Mouse (Mus musculus) colon, adult 2 months (tissue): ENCODE results near the gene Mtmr14. TPM values are rescaled to one million over a fixed set of nuclear protein-coding genes. Genes with fewer than 3 reads are reported as not detected.

Source experiments
- polyA plus RNA-seq: library from polyadenylated mRNA; depleted of rRNA; stranded (reverse); fragments of >200 nt; gene quantifications from 2 replicates; pipeline ENCODE4 v1.2.3, GENCODE M21; 2012; rRNA removed

The Mtmr14 gene
- polyA plus RNA-seq, result 49.7 and 54.9 TPM in 2 replicates

DNA sequence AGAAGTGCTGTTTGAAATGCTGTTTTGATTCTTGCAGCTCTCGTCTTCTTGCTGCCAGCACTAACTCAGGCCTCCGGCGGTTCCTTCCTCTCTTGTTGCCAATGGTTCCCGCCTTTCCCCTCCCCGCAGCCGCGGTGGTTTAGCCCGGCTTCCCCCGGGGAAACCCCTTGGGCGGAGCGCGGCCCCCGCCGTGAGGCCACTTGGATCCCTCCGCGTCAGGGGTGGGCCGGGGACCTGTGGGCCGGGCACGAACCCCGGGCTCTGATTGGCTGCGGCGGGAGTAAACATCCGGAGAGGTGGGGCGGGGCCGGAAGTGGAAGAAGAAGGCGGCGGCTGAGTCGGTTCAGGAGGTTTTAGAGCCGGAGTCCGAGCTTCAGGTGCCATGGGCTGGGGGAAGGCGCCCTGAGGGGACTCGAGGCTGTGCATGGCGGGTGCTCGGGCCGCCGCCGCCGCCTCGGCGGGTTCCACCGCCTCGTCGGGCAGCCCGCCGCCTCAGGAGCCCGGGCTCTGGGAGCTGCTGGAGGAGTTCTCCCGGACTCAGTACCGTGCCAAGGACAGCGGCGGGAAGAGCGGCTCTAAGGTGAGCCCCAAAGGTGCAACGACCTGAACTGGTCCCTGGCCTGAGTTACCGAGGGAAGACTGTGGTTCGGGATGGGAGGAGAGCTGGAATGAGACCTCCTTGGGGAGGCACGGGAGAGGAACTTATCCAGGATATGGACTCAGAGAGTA lies at the start of gene Mtmr14:
Mtmr14 (plus strand) TSS at position 302 of the 729 bp plus-strand sequence.

DNA sequence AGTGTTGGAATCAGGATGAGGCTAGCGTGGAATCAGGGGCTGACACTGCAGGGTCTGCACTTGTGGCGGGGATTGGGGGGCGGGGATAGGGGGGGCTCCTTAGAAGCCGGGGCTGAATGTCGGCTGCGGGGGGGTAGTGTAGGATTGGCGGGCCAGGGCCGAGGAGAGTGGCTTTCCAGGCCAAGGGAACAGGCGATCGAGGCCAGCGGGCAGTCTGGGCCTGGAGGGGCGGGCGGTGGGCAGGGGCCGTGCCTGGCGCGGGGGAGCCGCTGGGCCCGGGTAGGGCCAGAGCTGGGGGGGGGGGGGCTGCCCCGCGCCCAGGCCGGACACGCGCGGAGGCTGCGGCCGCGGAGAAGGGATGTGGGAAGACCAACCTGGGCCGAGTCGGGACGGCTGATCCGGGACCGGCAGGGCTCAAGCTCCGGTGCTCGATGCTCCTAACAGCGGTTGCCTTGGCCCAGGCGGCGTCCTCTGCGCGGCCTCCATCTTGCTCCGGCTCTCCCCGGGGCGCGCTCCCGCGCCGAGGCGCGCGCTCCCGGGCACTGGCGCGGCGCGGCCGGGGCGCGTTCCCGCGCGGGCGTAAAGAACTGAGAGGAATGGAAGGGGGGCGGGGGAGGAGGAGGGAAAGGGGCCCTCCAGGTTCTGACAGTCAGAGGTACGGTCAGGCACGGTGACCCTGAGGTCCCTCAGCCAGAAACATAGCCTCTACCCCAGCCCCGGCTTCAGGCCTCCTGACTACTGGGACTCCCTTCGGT lies 42.6 kb upstream of the Mtmr14 start, which contains the start of gene Lhfpl4:
Lhfpl4 (minus strand) TSS at position 544 of the 755 bp plus-strand sequence.

DNA sequence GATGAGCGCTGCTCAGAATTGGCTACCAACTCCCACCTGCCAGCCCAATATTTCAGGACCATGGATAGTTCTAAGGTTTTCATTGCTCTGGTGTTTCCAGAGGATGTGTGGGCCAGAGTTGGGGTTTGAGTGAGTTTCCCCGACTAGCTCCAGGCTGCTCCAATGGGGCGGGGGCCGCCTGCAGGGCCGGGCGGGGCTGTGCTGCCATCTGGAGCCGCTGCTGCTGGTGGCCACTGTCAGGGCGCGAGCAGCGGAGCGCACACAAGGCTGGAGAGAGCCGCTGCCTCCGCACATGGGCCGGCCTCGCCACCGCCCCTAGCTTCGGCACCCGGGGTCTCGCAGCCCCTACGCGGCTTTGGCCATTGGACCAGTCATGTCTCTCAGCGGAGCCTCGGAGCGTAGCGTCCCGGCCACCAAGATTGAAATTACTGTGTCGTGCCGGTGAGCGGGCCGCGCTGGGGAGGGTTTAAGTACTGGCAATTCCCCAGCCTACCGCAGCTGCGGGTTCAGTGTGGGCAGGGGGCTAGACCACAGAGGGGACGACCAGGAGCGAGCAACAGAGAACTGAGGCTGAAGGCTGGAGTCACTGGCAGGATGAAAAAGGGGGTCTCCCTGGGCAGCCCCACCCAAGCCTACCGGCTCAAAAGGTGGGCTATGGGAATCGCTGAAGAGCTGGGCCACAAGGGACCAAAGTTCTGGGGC lies 44.6 kb downstream of the Mtmr14 start, which contains the start of gene Cpne9:
Cpne9 (plus strand) TSS at position 207 of the 702 bp plus-strand sequence.

DNA sequence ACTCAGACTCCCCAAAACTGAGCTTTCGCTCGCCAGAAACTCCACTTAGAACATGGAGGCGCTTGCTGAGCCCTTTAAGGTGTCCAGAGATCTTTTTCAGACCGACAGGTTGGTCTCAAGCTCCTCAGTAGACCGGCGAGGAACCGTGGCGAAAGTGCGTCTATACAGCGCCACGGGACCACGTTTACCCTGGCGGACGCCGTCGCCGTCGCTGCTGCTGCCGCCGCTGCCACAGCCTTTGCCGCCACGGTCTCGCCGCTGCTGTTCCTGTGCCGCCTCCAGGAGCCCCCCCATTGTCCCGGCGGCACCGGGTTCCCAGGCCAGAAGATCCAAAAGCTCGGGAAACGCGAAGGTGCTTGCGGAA lies 69.3 kb downstream of the Mtmr14 start, which contains the start of gene Brpf1:
Brpf1 (plus strand) TSS at position 152 of the 364 bp plus-strand sequence.

DNA sequence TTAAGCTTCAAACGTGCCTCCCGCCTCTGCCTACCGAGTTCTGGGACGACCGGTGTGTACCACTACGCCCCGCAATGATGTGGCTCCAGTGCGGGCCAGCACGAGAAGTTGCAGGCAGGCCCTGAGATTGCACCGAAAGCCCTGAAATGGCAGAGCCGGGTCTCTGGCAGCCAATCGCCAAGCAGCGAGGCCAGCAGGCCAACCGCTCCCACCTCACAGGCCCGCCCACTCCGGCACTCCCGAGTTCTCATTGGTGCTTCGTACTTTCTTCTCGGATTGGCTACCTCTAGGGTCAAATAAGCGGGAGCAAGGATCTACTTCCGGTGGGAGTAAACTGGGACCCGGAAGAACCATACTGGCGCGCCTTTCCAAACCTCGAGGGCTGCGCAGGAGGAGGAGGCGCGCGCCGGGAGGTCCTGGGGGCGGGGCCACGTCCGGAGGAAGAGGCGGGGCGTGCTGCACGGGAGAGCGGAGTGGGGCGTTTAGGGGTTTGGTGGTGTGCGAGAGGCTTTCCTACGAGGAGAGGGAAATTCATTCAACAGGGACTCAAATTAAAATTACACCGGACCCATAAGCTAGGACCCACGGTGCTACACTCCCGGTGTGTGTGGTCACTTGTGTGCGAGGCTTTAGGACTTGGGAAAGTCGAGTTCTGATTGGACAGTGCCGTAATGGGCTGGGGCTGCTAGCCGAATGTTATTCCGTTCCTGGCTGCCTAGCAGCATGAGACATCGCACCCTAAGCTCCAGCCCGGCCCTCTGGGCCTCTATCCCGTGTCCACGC lies 89.1 kb downstream of the Mtmr14 start, which contains the start of gene Ogg1:
Ogg1 (plus strand) TSS at position 440 of the 783 bp plus-strand sequence.

Other genes starting within 250 kb of the Mtmr14 start
- 5.5 and 6.9 TPM in 2 replicates for gene Thumpd3, start 191.6 kb upstream of the Mtmr14 start, polyA plus RNA-seq
- gene Setd5, start 160.5 kb upstream of the Mtmr14 start, polyA plus RNA-seq, result 37.6 and 53.3 TPM in 2 replicates
- 0.69 and 0.83 TPM in 2 replicates for gene Lhfpl4, start 42.5 kb upstream of the Mtmr14 start, polyA plus RNA-seq
- not detected in 2 replicates for gene Cpne9, start 44.5 kb downstream of the Mtmr14 start, polyA plus RNA-seq
- gene Brpf1, start 69.3 kb downstream of the Mtmr14 start, polyA plus RNA-seq, result 18.4 and 20.7 TPM in 2 replicates
- 15.0 and 17.0 TPM in 2 replicates for gene Ogg1, start 89.1 kb downstream of the Mtmr14 start, polyA plus RNA-seq
- gene Camk1, start 106.1 kb downstream of the Mtmr14 start, polyA plus RNA-seq, result 51.0 and 52.5 TPM in 2 replicates
- gene Tada3, start 140.0 kb downstream of the Mtmr14 start, polyA plus RNA-seq, result 27.3 and 28.2 TPM in 2 replicates
- 93.9 and 95.9 TPM in 2 replicates for gene Arpc4, start 140.3 kb downstream of the Mtmr14 start, polyA plus RNA-seq
- gene Ttll3, start 151.4 kb downstream of the Mtmr14 start, polyA plus RNA-seq, result 13.7 and 17.6 TPM in 2 replicates
- gene Rpusd3, start 181.5 kb downstream of the Mtmr14 start, polyA plus RNA-seq, result 60.5 and 82.9 TPM in 2 replicates
- gene Cidec, start 197.9 kb downstream of the Mtmr14 start, polyA plus RNA-seq, result 36.2 and 51.7 TPM in 2 replicates
- gene Jagn1, start 204.7 kb downstream of the Mtmr14 start, polyA plus RNA-seq, result 40.7 and 52.2 TPM in 2 replicates
- gene Il17re, start 220.6 kb downstream of the Mtmr14 start, polyA plus RNA-seq, result 65.1 and 72.6 TPM in 2 replicates
- gene Il17rc, start 233.6 kb downstream of the Mtmr14 start, polyA plus RNA-seq, result 362 and 371 TPM in 2 replicates
- gene Creld1, start 245.5 kb downstream of the Mtmr14 start, polyA plus RNA-seq, result 11.6 and 14.9 TPM in 2 replicates